Mouse (Mus musculus): ENCODE measurements around the gene 1700029P11Rik.

GRCm38 (mm10) chr15:81940219-81940618, 40.1 kb upstream of the 1700029P11Rik start:
- TF ChIP-seq POLR2A (IDR thresholded peaks at IDR 0.05; ENCODE audit: control insufficient read depth, low read depth, low read length) (no peak), CTCF (IDR thresholded peaks at IDR 0.05; ENCODE audit: control insufficient read depth, insufficient read depth, insufficient replicate concordance, low read depth, low read length) (no peak)

Data from testis, adult 2 months (tissue).